Mouse (Mus musculus): ENCODE data around the gene Gatd1.
"Not testable (repeated sequence)": the region's sequence is repeated elsewhere in the genome, so short reads cannot be mapped to it uniquely, and the experiment has no call there.

The Gatd1 gene

DNA sequence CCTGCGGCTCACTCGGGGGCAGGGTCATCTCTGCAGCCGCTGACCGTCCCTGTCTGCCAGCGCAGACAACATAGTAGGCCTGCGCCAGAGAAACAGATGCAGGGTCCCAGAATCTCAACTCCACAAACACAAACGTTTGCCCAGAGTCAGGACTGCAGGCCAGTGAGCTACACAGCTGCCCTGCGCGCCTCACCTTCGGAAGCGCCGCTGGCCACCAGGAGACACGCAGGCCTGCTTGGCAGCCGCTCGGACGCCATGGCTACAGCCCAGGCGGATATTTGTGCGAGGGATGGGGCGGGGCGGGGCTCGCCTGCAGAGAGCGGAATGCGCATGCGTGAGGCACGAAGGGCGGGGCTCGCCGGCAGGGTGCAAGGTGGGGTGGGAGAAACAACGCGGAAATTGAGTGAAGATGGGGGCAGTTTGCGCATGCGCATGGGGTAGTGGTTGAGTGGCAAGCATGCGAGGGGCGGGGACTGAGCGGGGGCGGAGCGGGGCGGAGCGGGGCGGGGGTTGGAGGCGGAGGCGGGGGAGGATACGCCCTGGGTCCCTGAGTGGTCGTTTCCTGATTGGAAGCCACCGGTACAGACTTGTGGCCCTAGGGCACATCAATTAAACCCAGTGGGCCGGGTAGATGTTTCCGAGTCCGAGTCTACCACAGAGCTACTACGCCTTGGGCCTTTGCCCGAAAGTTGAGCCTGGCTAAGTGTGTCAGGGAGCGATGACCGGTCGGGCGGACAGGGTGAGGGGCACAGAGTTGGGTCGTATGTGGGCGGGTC is at the start of gene Gatd1:
TSS of gene Gatd1 (minus strand) at position 328 of the 776 bp plus-strand sequence.
- DNase-seq, result peak; percentile 99

DNA sequence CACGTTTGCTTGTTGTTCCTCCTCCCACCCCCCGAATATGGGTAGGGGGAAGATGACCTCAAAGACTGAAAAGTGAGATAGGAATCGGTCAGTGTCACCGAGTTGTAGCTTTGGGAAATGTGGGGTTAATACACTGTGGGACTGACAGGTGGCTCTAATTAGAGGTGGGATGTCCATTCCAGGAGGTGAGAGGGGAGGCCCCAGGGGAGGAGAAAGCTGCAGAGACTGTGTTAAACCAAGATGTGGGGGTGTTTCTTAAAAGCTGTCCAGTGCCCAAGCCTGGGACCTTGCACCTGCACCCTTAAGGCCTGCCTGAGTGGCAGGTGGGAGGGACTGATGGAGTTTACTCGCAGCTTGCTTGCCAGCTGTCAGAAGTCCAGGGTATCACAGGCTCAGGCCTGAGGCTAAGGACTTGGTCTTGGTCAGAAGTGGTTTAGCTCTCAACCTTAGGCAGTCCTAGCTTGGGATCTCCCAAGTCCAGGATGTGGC is 48.4 kb upstream of the Gatd1 start:
- no peak for DNase-seq

DNA sequence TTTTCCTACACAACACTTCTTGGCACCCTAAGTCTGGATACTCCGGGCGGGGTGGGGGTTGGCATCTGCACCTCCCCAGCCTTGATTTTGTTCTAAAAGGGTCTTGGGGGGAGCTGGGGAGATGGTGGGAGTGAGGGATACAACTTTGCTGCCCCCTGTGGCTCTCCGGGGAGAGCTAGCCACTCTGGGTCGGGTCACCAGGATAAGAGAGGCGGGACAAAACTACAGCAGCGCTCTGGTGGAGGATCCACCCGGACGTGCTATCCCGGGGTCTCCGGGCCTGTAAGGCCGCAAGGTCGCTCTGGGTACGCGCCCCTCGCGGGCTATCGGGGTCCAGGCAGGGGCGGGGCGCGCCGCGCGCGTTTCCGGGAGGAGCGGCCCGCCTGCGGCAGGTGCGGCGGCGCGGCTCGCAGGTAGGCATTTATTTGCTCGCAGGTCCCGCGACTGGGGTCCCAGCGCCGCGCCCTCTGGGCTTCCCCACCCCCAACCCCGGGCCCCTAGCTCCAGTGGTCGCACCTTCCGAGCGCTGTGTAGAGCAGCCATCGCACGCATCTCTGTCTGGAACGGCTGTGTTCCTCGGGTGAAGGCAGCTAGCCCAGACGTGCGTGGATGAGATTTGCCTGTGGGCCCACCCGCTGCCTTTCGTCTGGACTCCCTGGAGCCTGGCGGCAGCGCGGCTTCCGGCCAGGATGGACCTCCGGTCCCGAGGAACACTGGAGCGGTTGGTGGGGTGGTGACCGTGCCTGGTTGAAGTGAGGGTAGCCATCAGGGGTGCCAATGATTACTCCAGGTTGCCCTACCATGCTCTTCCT is 47.8 kb upstream of the Gatd1 start:
- DNase-seq, result no peak

DNA sequence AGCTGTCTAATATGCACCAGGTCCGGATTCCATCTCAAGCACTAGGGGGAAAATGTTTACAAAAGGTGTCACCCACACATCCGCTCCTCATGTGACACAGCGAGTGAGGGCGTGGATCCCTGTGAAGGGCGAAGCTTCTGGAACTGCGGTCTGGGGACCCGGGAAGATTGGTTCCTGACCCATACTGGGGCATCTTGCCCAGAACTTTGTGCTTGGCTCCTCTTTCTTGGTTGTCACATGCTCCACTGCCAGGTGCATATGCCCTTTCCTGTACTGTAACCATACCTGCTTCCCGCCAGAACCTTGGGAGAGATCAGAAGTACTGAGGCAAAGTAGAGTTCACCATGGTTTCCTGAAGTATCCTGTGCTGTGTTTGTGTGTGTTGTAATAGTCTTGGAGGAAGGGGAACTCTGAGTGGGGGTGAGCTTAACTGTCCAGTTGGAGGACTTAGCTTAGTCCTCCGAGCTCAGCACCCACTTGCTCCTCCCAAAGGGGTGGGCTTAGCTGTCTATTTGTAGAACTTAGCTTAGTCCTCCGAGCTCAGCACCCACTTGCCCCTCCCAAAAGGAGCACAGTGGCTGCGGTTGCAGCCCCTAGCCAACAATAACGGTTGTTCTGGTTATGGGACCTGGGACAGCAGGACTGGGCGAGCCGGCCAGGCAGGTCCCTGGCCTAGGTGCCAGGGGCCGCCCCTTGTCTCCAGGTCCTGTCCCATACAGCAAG is 46.6 kb upstream of the Gatd1 start, which contains the start of gene Cracr2b:
TSS of gene Cracr2b (plus strand) at position 704 of the 723 bp plus-strand sequence.
- no peak for DNase-seq

DNA sequence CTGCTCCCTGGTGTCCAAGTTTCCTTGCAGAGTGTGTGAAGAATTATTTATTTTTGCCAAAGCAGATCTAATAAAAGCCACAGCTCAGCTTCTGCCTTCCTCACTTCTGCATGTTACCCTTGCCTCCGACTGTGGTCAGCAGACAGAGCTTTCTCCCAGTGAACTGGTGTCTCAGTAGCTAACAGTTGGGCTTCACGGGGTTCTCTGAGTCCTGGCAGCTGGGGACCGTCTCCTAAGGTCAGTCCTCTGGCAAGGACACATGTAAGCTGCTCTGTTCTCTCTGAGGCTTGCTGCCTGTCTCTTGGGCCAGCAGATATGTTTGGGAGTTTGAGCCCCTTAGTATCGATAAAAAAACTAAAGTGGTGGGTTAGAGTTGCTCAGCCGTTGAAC is 46.1 kb upstream of the Gatd1 start:
- DNase-seq, result no peak

DNA sequence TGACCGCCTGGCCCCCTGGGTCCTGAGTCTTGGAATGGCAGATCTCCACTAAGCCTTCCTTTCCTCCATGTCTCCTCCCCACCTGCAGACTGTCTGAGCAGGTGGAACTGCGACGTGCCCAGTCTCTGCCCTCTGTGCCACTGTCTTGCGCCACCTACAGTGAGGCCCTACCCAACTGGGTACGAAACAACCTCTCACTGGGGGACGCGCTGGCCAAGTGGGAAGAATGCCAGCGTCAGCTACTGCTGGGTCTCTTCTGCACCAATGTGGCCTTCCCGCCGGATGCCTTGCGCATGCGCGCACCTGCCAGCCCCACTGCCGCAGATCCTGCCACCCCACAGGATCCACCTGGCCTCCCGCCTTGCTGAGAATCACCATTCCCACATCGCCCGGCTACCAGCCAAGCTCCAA is 45.4 kb upstream of the Gatd1 start:
- peak in 1 of 2 experiments; percentile 8 for DNase-seq

DNA sequence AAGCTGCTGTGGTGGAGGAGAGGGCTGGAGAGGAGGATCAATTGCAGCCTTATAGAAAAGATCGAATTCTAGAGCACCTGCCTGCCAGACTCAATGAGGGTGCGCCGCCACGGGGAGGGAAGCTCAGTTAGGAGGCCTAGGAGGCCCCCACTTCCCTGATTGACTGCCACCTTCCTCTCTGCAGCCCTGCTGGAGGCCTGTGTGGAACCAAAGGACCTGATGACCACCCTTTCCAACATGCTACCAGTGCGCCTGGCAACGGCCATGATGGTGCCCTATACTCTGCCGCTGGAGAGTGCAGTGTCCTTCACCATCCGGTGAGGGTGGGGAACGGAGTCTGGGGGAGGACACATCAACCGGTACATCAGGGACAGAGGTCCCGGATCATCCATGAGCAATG is 44.7 kb upstream of the Gatd1 start:
- DNase-seq, result no peak

DNA sequence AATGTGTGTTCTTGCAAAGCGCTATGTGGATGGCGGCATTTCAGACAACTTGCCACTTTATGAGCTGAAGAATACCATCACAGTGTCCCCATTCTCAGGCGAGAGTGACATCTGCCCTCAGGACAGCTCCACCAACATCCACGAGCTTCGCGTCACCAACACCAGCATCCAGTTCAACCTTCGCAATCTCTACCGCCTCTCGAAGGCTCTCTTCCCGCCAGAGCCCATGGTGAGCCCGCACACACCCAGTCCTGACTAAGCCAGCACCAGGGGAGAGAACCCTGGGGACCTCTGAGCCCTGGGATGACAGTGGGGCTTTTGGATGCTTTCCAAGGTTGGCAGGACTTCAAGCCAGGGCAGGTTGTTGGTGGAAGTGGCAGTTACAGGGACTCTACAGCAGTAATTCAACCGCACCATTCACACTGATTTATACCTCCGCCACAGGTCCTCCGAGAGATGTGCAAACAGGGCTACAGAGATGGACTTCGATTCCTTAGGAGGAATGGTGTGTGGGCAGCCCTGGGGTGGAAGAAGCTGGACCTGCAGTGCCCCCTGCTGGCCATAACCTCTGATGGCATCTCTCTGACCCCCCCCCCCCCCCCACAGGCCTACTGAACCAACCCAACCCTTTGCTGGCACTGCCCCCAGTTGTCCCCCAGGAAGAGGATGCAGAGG is 44.2 kb upstream of the Gatd1 start:
- peak; percentile 30 to 66 for DNase-seq

DNA sequence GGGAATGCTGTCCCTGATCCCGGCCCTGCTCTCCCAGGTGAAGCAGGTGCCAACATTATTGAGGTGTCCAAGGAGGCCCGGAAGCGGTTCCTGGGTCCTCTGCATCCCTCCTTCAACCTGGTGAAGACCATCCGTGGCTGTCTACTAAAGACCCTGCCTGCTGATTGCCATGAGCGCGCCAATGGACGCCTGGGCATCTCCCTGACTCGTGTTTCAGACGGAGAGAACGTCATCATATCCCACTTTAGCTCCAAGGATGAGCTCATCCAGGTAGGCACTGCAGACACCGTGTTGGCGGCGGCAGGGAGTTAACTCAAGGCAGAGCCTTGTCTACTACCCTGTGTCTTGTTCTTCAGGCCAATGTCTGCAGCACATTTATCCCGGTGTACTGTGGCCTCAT is 43.3 kb upstream of the Gatd1 start:
- no peak for DNase-seq

DNA sequence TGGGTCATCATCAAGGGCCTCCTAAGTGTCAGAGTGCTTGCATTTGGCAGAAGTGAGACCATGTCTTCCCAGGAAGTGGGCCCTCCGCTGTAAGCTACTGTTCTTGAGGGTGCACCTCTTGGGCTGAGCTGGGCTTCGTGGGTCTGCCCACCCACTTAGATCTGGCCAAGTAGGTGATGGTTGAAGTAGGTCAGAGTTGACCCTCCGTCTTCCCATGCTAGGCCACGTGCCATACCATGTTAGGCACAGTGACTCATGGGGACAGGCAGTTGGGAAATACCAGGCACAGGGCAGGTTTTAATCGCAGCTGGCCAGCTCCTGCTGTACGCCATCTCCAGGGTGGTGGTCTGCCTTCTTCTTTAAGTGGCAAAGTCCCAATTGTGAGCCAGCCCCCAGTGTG is 42.8 kb upstream of the Gatd1 start:
- DNase-seq, result no peak

DNA sequence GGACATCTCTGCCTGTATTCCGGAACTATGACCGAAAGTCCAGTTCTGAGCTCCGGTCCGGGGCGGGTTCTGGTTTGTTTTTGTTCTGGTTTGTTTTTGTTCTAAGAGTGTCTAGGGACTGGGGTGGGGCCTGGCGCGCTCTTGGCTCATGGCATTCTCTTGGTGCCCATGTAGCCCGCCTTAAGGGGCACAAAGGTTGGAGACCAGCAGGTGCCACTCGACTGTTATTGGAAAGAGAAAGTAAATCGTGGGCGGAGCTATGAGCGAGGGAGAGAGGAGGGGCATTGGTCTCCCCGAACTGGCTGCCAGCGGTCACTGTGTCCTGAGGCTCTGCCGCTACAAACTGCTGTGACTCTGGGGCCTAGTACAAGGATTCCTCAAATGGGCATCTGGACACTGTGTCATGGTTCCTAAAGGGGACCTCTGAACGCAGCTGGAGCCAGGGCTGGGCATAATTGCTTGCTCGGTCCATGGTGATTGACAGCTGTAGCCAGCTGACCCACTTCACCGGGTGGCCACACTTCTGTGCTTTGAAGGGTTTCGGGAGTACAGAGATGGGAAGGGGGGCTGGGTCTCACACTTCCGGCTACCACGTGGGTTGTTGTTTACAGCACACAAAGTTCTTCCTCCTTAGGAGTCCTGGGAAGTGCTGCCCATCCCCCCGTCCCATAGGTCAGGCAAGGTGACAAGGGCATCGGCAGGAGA is 41.8 kb upstream of the Gatd1 start:
- peak; percentile 51 to 64 for DNase-seq

DNA sequence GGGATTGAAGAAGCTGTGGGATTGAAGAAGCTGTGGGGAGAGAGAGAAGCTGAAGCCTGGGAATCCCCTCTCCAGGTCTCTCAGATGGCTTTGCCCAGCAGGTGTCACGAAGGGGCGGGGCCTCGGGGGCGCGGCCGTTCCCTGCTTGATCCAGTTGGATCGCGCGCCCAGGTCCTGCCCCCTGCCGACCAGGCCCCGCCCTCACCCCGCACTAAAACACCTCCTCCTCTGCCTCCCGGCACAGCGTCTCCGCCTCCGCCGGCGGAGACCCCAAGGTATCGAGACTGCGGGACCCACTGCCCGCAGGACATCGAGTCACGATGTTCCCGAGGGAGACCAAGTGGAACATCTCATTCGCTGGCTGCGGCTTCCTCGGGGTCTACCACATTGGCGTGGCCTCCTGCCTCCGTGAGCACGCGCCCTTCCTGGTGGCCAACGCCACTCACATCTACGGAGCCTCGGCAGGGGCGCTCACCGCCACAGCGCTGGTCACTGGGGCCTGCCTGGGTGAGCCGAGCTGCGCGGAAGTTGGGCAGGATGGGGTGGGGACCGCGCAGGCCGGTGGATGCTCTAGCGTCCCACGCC is 41.1 kb upstream of the Gatd1 start, which contains the start of gene Pnpla2:
TSS of gene Pnpla2 (plus strand) at position 232 of the 585 bp plus-strand sequence.
- DNase-seq, result peak; percentile 91 to 97

DNA sequence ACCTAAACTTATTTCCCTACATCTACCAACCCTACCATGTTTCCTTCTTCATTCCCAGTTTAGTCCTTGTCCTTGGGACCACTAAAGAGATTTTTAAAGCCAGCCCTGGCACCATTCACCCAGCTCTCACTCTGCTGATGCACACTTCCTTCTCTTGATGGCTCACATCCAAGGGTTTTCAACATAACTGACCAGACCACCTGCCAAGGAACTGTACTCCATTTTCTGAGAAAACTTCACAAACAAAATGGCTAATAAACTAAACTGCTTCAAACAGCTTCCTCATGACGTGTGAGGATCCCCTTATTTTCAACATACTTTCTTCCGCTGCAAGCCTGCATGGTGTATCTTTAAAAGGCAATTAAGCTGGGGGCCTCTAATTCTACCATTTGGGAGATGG is 39.7 kb upstream of the Gatd1 start:
- no peak for DNase-seq

DNA sequence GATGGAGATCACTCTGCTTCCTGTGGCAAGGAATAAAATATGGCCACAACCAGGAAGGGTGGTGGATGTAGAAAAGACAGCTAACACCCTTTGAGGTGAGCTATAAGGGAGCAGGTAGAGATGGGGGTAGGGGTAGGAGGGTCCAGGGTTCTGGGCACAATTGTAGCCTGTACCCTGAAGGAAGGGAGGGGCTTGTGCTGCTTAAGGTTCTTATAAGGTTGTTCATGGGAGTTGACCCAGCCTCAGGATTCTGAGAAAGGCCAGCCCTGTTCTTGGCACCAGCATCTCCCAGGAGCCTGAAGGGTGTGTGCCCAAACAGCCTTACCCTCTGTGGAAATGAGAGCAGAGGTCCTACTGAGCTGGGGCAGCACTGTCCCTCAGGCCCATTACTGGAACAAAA is 38.0 kb upstream of the Gatd1 start:
- no peak for DNase-seq

DNA sequence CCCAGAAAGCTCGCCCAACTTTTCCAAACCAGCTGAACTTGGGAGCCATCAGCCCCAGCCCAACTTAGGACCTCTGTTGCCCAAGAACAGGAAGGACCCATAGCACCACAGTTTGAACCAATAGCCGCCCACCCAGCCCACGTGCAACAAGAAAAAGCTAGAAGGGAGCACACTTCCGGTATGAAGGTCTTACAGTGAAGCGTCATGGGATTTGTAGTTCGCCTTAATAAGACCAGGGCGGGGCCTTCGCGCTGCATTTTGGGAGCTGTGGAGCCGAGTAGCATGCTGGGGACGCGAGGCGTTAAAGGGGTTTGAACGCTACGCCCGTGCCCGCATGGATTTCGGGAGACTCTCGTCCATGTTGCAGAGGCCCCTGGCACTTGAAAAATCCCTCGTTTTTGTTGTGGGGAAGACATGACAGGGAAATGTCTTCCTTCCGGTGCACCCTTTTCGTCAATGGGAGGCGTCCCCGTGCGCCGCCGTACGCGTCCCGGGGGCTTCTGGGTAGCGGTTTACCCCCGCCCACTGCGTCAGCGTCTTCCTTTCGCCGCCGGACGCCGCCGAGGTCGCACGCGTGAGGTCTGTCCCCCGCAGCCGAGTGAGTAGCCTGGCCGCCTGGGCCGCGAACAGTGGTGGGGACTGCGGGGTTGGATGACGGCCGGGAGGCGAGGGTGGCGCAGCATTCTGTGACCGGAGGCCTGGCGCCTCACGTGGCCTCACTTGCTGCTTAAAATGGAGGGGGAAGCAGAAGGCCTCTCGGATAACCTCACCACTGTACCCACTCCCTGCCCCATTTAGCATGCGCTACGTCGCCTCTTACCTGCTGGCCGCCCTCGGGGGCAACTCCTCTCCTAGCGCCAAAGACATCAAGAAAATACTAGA is 33.4 kb upstream of the Gatd1 start, which contains the start of gene Rplp2:
TSS of gene Rplp2 (plus strand) at position 261 of the 882 bp plus-strand sequence.
- peak; percentile 89 to 94 for DNase-seq

DNA sequence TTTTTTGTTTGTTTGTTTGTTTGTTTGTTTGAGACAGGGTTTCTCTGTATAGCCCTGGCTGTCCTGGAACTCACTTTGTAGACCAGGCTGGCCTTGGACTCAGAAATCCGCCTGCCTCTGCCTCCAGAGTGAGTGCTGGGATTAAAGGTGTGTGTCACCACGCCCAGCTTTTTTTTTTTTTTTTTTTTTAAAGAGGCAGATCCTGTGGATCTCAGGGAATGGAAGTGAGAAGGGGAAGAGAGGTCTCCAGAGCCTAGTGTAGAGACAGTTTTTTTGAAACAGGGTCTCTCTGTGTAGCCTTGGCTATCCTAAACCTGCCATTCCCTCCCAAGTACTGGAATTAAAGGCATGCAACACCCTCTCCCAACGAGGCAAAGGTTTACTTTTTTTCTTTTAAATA is 32.4 kb upstream of the Gatd1 start:
- not testable (repeated sequence) for DNase-seq

DNA sequence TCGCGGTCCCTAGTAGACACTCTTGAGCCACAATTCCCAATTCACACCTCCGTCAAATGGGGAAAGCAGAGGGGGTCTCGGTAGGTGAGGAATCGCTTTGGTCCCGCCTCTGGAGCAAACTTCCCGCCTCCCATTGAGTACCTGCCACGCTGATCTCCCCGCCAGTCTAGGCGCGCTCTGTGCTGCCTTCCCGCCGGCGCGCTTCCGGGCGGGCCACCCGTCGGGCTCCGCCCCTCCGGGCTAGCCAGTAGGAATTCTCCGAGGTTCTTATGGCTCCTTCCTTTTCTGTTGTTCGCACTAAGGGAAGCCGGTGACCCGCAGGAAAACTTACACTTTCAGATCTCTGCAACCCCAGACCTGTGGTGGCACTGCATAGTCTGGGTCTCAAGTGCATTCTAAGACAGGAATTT is 29.9 kb upstream of the Gatd1 start, which contains the start of gene Pidd1:
TSS of gene Pidd1 (minus strand) at position 198 of the 410 bp plus-strand sequence.
- DNase-seq, result peak; percentile 26 to 44

DNA sequence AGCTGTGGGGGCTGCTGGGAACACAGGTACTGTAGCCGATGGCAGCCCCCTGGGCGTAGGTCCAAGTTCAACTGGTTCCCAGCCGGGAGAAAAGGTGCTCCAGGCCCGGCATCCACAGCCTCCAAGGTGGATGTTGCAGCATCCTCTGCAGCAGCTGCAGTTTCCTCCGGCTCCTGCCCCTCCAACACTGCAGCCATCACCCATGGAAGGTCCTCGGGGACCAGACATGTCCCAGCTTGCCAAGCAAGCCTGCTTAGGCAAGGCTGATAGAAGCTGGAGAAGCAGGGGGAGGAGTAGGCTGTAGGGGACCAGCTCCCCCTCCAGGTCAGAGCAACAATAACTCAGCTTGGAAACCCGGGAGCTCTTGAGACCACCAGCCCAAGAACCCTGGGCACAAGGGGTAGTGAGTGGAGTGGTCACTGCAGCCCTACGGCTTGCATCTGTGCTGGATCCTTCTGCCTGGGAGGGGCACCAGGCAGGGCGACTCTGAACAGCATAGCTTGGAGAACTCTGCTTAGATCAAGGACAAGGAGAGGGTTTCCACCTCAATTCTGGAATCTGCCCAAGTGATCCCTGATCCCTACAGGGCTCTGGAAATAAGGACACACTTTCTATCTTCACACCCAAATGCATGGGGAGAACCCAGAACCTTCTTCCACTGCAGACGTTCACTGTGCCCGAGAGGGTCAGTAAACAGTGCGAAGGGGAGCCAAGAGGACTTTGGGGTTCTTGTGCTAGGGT is 29.3 kb upstream of the Gatd1 start:
- DNase-seq, result no peak

DNA sequence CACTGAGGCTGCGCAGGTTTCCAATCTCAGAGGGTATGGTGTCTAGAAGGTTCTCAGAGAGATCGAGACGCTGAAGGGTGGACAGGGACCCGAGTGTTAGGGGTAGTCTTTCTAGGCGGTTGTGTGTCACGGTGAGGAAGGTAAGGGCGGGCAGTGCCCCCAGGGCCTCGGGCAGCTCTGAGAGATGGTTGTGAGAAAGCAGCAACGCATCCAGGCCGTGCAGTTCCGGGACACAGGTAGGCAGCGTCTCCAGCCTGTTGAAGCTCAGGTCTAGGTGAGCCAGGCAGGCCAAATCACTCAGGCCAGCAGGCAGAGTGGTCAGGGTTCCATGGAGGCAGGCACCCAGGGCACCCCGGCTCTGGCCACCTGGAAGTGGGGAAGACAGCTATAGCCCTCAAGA is 28.3 kb upstream of the Gatd1 start:
- DNase-seq, result no peak
